Comparison of ENCODE assay signal across 19 mouse cellular contexts in the genomic region with DNA sequence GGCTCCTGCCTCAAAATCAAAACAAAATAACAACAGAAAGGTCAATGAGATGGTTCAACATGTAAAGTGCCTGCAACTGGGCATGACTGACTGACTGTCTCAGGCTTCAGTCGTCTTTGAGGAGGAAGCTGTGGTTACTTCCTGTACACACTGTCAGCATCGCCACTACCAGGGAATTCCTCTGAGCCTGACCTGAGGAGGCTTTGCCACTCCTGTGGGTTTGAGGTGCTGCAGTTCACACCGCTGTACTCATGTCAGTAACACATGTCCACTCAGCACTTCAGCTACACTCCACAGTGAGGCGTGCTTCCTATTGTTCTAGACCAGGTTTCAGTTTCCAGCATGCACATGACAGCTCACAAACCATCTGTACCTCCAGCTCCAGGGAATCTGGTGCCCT. TPM values are rescaled to one million over a fixed set of nuclear protein-coding genes. Genes with fewer than 3 reads are reported as not detected.
DNase-seq lines count a peak whose midpoint lies in the region; ATAC-seq and TF ChIP-seq lines count a peak whose summit lies in the region.
"Had no signal": no experiment of that assay in that cellular context is flagged by ENCODE, and none has a peak within 500 bp of the region (broad histone marks: within the 10 kb centered on the region; RNA-seq: fewer than 3 reads in every experiment).

No protein-coding gene starts in this region.

- H3K9ac ChIP-seq in MEL (ENCODE audit: control insufficient read depth, low read depth, low read length, poor library complexity, severe bottlenecking): peak overlapping the region; percentile 21
- H3K9ac ChIP-seq in forebrain, embryonic 13.5 days: no peak overlapping the region
- H3K9ac ChIP-seq in forebrain, embryonic 14.5 days (ENCODE audit: low read length): no peak overlapping the region
- H3K9ac ChIP-seq: liver, embryonic 14.5 days had no signal

- H3K36me3 ChIP-seq in MEL (ENCODE audit: control insufficient read depth in 1 of 2, insufficient read depth in 2 of 2, low read length in 2 of 2): peaks cover 0 to 13% of the 10 kb centered on the region in 2 experiments; a peak in 2 of 4 replicates
- no peaks in the 10 kb centered on the region for H3K36me3 ChIP-seq in splenic B cell, adult 2 months (ENCODE audit: control insufficient read depth, insufficient read depth, low read length, poor library complexity, severe bottlenecking)
- no peaks in the 10 kb centered on the region for H3K36me3 ChIP-seq in forebrain, embryonic 13.5 days (ENCODE audit: poor library complexity, severe bottlenecking)
- H3K36me3 ChIP-seq in forebrain, embryonic 14.5 days (ENCODE audit: control insufficient read depth, insufficient read depth, low read length): no peaks in the 10 kb centered on the region
- H3K36me3 ChIP-seq: G1E had no signal

- no peak overlapping the region for H3K4me2 ChIP-seq in forebrain, embryonic 13.5 days
- no peak overlapping the region for H3K4me2 ChIP-seq in forebrain, embryonic 14.5 days (ENCODE audit: low read length)

- no peaks in the 10 kb centered on the region; the same call in 1 of the 2 replicates for H3K79me2 ChIP-seq in MEL (ENCODE audit: control insufficient read depth, insufficient read depth, low read length, poor library complexity)

- peak; percentile 18 to 41 for DNase-seq in spleen, adult 18-20 months
- no peak for DNase-seq in spleen, postnatal 14 days (ENCODE audit: low spot score in 2 of 2)
- DNase-seq in MEL (ENCODE audit: low read depth, low spot score): peak; percentile 79
- peak; percentile 54 for DNase-seq in splenic B cell, adult 2 months (ENCODE audit: low read depth, low spot score)
- no peak for DNase-seq in forebrain, embryonic 14.5 days (ENCODE audit: low spot score)
- DNase-seq: embryo, embryonic 11 days; gastrocnemius, postnatal 36 days; heart, postnatal 14 days; kidney, postnatal 10 days; lung, postnatal 4 days; thymus, postnatal 14 days had no signal

- peak overlapping the region; percentile 62 for H3K27ac ChIP-seq in MEL (ENCODE audit: control insufficient read depth, low read depth, low read length)
- H3K27ac ChIP-seq in forebrain, embryonic 13.5 days: no peak overlapping the region
- H3K27ac ChIP-seq in forebrain, embryonic 14.5 days (ENCODE audit: low read depth, low read length): no peak overlapping the region
- H3K27ac ChIP-seq: liver, embryonic 14.5 days had no signal

- H3K27me3 ChIP-seq in MEL (ENCODE audit: control insufficient read depth in 1 of 2, insufficient read depth in 2 of 2, low read length in 2 of 2): no peaks in the 10 kb centered on the region
- H3K27me3 ChIP-seq in splenic B cell, adult 2 months (ENCODE audit: control insufficient read depth, insufficient read depth, low read length, poor library complexity, severe bottlenecking): no peaks in the 10 kb centered on the region
- H3K27me3 ChIP-seq in forebrain, embryonic 13.5 days: no peaks in the 10 kb centered on the region
- H3K27me3 ChIP-seq in forebrain, embryonic 14.5 days (replicated peaks; ENCODE audit: control insufficient read depth, insufficient read depth, low read length): no peaks in the 10 kb centered on the region

- H3K4me1 ChIP-seq in MEL (ENCODE audit: control insufficient read depth in 1 of 2, insufficient read depth in 2 of 2, low read length in 2 of 2): peaks cover 10 to 21% of the 10 kb centered on the region in 2 experiments
- H3K4me1 ChIP-seq in forebrain, embryonic 13.5 days: no peaks in the 10 kb centered on the region
- no peaks in the 10 kb centered on the region for H3K4me1 ChIP-seq in forebrain, embryonic 14.5 days (ENCODE audit: control insufficient read depth, insufficient read depth, low read length)

- H3K4me3 ChIP-seq in MEL (ENCODE audit: control insufficient read depth in 1 of 2, insufficient read depth in 1 of 2, low read depth in 2 of 2, low read length in 2 of 2): peak overlapping the region; percentile 10 to 23; a peak in 2 of 4 replicates
- no peak overlapping the region for H3K4me3 ChIP-seq in forebrain, embryonic 13.5 days
- no peak overlapping the region for H3K4me3 ChIP-seq in forebrain, embryonic 14.5 days (ENCODE audit: low read depth, low read length)

- no peaks in the 10 kb centered on the region for H3K9me3 ChIP-seq in MEL (replicated peaks; ENCODE audit: insufficient read depth, low read length)
- H3K9me3 ChIP-seq in forebrain, embryonic 13.5 days (replicated peaks): no peaks in the 10 kb centered on the region
- H3K9me3 ChIP-seq in forebrain, embryonic 14.5 days (replicated peaks; ENCODE audit: control insufficient read depth, low read length): no peaks in the 10 kb centered on the region; the same call in 1 of the 2 replicates
- H3K9me3 ChIP-seq: G1E had no signal

- WGBS in forebrain, embryonic 13.5 days: 93% methylated on average over 4 of the region's 4 CpGs
- 91% methylated on average over 4 of the region's 4 CpGs for whole genome bisulfite sequencing in forebrain, embryonic 14.5 days

- ATAC-seq in inflammation-experienced regulatory T-cells, adult 6 months: peak; percentile 41
- ATAC-seq in forebrain, embryonic 13.5 days: no peak
- ATAC-seq in forebrain, embryonic 14.5 days: no peak

- TF ChIP-seq CTCF in MEL (IDR thresholded peaks at IDR 0.05 in 2 of 3, conservative IDR thresholded peaks at IDR 0.05 in 1 of 3; ENCODE audit: control insufficient read depth in 1 of 3, insufficient read depth in 1 of 3, low read depth in 2 of 3, low read length in 3 of 3, poor library complexity in 1 of 3, severe bottlenecking in 1 of 3): peak; percentile 11 to 30 (median 16); a peak in 3 of 6 replicates

- no peak for TF ChIP-seq RAD21 in MEL (IDR thresholded peaks at IDR 0.05; ENCODE audit: low read depth, low read length)

- no peak for TF ChIP-seq POLR2A in MEL (IDR thresholded peaks at IDR 0.05; ENCODE audit: control insufficient read depth in 1 of 2, insufficient read depth in 1 of 2, low read depth in 1 of 2, low read length in 2 of 2, poor library complexity in 1 of 2)

- peak; percentile 34 to 51; a peak in 2 of 4 replicates for TF ChIP-seq EP300 in MEL (IDR thresholded peaks at IDR 0.05; ENCODE audit: low read depth in 1 of 2, low read length in 2 of 2)

TF ChIP-seq in MEL, 35 proteins besides CTCF, POLR2A, EP300 and RAD21 (continues in another document):
- TF ChIP-seq MYB (IDR thresholded peaks at IDR 0.05; ENCODE audit: low read depth, low read length): no peak
- TF ChIP-seq SIN3A (IDR thresholded peaks at IDR 0.05; ENCODE audit: low read length): peak; percentile 65; the same call in 1 of the 2 replicates
- no peak for TF ChIP-seq TAL1 (IDR thresholded peaks at IDR 0.05; ENCODE audit: low read length)
- peak; percentile 59; the same call in 1 of the 2 replicates for TF ChIP-seq MAFK (IDR thresholded peaks at IDR 0.05; ENCODE audit: borderline replicate concordance, low read depth, low read length)
- peak; percentile 66 for TF ChIP-seq ETS1 (IDR thresholded peaks at IDR 0.05; ENCODE audit: low read depth, low read length)
- TF ChIP-seq CHD2 (IDR thresholded peaks at IDR 0.05; ENCODE audit: low read length): no peak
- TF ChIP-seq JUND (IDR thresholded peaks at IDR 0.05; ENCODE audit: low read depth, low read length): no peak
- no peak for TF ChIP-seq POLR2AphosphoS2 (IDR thresholded peaks at IDR 0.05; ENCODE audit: low read length)
- TF ChIP-seq NELFE (IDR thresholded peaks at IDR 0.05; ENCODE audit: low read depth, low read length): no peak
- TF ChIP-seq MYC (IDR thresholded peaks at IDR 0.05; ENCODE audit: low read depth, low read length): no peak
- TF ChIP-seq MAX (IDR thresholded peaks at IDR 0.05; ENCODE audit: low read length): peak; percentile 59; the same call in 1 of the 2 replicates
- no peak for TF ChIP-seq E2F4 (IDR thresholded peaks at IDR 0.05; ENCODE audit: borderline replicate concordance, low read depth, low read length)
- TF ChIP-seq MEF2A (IDR thresholded peaks at IDR 0.05; ENCODE audit: extremely low read depth, insufficient replicate concordance, low read depth, low read length, poor library complexity, severe bottlenecking): no peak
- TF ChIP-seq NRF1 (IDR thresholded peaks at IDR 0.05; ENCODE audit: insufficient read depth, low read depth, low read length, poor library complexity, severe bottlenecking): no peak

RNA-seq across cellular contexts. Expression of a gene that starts 11.2 kb away (rescaled TPM):
- 0.08 TPM in 1 of 2 replicates, not detected in the other for total RNA-seq in MEL (2012; rRNA removed)
- under 1 TPM in 1 of 2 experiments, not detected in 1; 0.06 TPM for polyA plus RNA-seq in MEL (2012; ENCODE audit: insufficient read depth in 1 of 2, insufficient read length in 2 of 2, low read depth in 1 of 2, low replicate concordance in 2 of 2, missing spikeins in 1 of 2)
- polyA plus RNA-seq in inflammation-experienced regulatory T-cells, adult 6 months (2017; shearing (Covaris generic)): not detected
- polyA plus RNA-seq in forebrain, embryonic 13.5 days (2015; fragmentation: Nextera tagmentation; extraction: Ambion mirVana): not detected in 2 replicates
- not detected in 2 replicates for polyA plus RNA-seq in forebrain, embryonic 14.5 days (2014; fragmentation: Nextera tagmentation; extraction: Ambion mirVana)
- total RNA-seq: adrenal gland, postnatal 4 days; G1E; gastrocnemius, postnatal 36 days; heart, postnatal 14 days; layer of hippocampus, postnatal 10 days; left cerebral cortex, postnatal 36 days had no signal
- polyA plus RNA-seq: G1E; liver, embryonic 14.5 days; stomach, embryonic 14.5 days had no signal

RNA-seq across cellular contexts. Expression of a gene that starts 21.5 kb away (rescaled TPM):
- 43.4 and 47.4 TPM in 2 replicates for total RNA-seq in MEL (2012; rRNA removed)
- polyA plus RNA-seq in MEL (2012; ENCODE audit: insufficient read depth in 1 of 2, insufficient read length in 2 of 2, low read depth in 1 of 2, low replicate concordance in 2 of 2, missing spikeins in 1 of 2): 10 to 100 TPM in 1 of 2 experiments, not detected in 1; 71.0 TPM
- 10 to 100 TPM; 36.1 to 57.0 (median 47.9) TPM for polyA plus RNA-seq in inflammation-experienced regulatory T-cells, adult 6 months (2017; shearing (Covaris generic))
- 97.8 and 102 TPM in 2 replicates for polyA plus RNA-seq in forebrain, embryonic 13.5 days (2015; fragmentation: Nextera tagmentation; extraction: Ambion mirVana)
- 71.7 and 86.6 TPM in 2 replicates for polyA plus RNA-seq in forebrain, embryonic 14.5 days (2014; fragmentation: Nextera tagmentation; extraction: Ambion mirVana)

RNA-seq across cellular contexts. Expression of a gene that starts 52.5 kb away (rescaled TPM):
- total RNA-seq in MEL (2012; rRNA removed): 28.7 and 38.6 TPM in 2 replicates
- 10 to 100 TPM in 1 of 2 experiments, not detected in 1; 34.1 TPM for polyA plus RNA-seq in MEL (2012; ENCODE audit: insufficient read depth in 1 of 2, insufficient read length in 2 of 2, low read depth in 1 of 2, low replicate concordance in 2 of 2, missing spikeins in 1 of 2)
- polyA plus RNA-seq in inflammation-experienced regulatory T-cells, adult 6 months (2017; shearing (Covaris generic)): 10 to 100 TPM; 34.1 to 55.2 (median 40.3) TPM
- 49.5 and 52.6 TPM in 2 replicates for polyA plus RNA-seq in forebrain, embryonic 13.5 days (2015; fragmentation: Nextera tagmentation; extraction: Ambion mirVana)
- 57.8 and 59.0 TPM in 2 replicates for polyA plus RNA-seq in forebrain, embryonic 14.5 days (2014; fragmentation: Nextera tagmentation; extraction: Ambion mirVana)

RNA-seq across cellular contexts. Expression of a gene that starts 58.3 kb away (rescaled TPM):
- 113 and 131 TPM in 2 replicates for total RNA-seq in MEL (2012; rRNA removed)
- 100 to 1,000 TPM in 1 of 2 experiments, not detected in 1; 183 TPM for polyA plus RNA-seq in MEL (2012; ENCODE audit: insufficient read depth in 1 of 2, insufficient read length in 2 of 2, low read depth in 1 of 2, low replicate concordance in 2 of 2, missing spikeins in 1 of 2)
- polyA plus RNA-seq in inflammation-experienced regulatory T-cells, adult 6 months (2017; shearing (Covaris generic)): 10 to 100 TPM; 37.5 to 56.4 (median 46.5) TPM
- polyA plus RNA-seq in forebrain, embryonic 13.5 days (2015; fragmentation: Nextera tagmentation; extraction: Ambion mirVana): 151 and 162 TPM in 2 replicates
- 90.6 and 122 TPM in 2 replicates for polyA plus RNA-seq in forebrain, embryonic 14.5 days (2014; fragmentation: Nextera tagmentation; extraction: Ambion mirVana)

Comparison
In these comparisons a context has a peak if more than half of its experiments do, and no peak if none do; other contexts are left out.
1. DNase-seq: peak in spleen, adult 18-20 months (2 of 2), MEL (single experiment) and splenic B cell, adult 2 months (single experiment); none in spleen, postnatal 14 days (0 of 2) and forebrain, embryonic 14.5 days (single experiment).
2. H3K4me3 ChIP-seq: peak in MEL (2 of 2); none in forebrain, embryonic 13.5 days (single experiment) and forebrain, embryonic 14.5 days (single experiment).